7 mouse cellular contexts compared by ENCODE assay signal in genomic region chr11:120259792-120260768, GRCm38 (mm10). TPM values are rescaled to one million over a fixed set of nuclear protein-coding genes. Genes with fewer than 3 reads are reported as not detected.
DNase-seq lines count a peak whose midpoint lies in the region; ATAC-seq lines count a peak whose summit lies in the region.

No protein-coding gene starts in this region.

- H3K4me3 ChIP-seq in forebrain, embryonic 14.5 days (ENCODE audit: low read depth, low read length), result no peak overlapping the region
- no peak overlapping the region for H3K4me3 ChIP-seq in midbrain, embryonic 14.5 days (replicated peaks; ENCODE audit: low read depth, low read length)

- H3K4me2 ChIP-seq in forebrain, embryonic 14.5 days (ENCODE audit: low read length), result peak overlapping the region; percentile 26; the same call in 1 of the 2 replicates
- no peak overlapping the region for H3K4me2 ChIP-seq in midbrain, embryonic 14.5 days (ENCODE audit: low read length)

- peaks cover 89% of the 10 kb centered on the region for H3K4me1 ChIP-seq in forebrain, embryonic 14.5 days (ENCODE audit: control insufficient read depth, insufficient read depth, low read length)
- H3K4me1 ChIP-seq in midbrain, embryonic 14.5 days (ENCODE audit: control insufficient read depth, insufficient read depth, low read length), result peaks cover 68% of the 10 kb centered on the region

- no peak overlapping the region for H3K9ac ChIP-seq in forebrain, embryonic 14.5 days (ENCODE audit: low read length)
- no peak overlapping the region; the same call in 1 of the 2 replicates for H3K9ac ChIP-seq in midbrain, embryonic 14.5 days (replicated peaks; ENCODE audit: low read length)

- DNase-seq in left cerebral cortex, postnatal 14 days (ENCODE audit: low spot score in 2 of 2), result peak; percentile 56
- DNase-seq in left cerebral cortex, adult 18-20 months (ENCODE audit: low spot score in 2 of 2), result no peak
- peak; percentile 94 for DNase-seq in forebrain, embryonic 14.5 days (ENCODE audit: low spot score)
- DNase-seq in kidney, postnatal 10 days, result peak; percentile 70
- DNase-seq in midbrain, embryonic 14.5 days, result peak; percentile 72
- no peak for DNase-seq in left cerebral cortex, adult 8-10 months (ENCODE audit: low spot score in 2 of 2)

- intact Hi-C loops in left cerebral cortex, postnatal 14 days (cut with DNase I), result no loop called here

- H3K27me3 ChIP-seq in forebrain, embryonic 14.5 days (replicated peaks; ENCODE audit: control insufficient read depth, insufficient read depth, low read length), result 0 out of 2 replicates have a peak, but pooled peaks cover 3% of the 10 kb centered on the region
- H3K27me3 ChIP-seq in midbrain, embryonic 14.5 days (ENCODE audit: control insufficient read depth, insufficient read depth, low read length), result no peaks in the 10 kb centered on the region

- no peaks in the 10 kb centered on the region for H3K9me3 ChIP-seq in forebrain, embryonic 14.5 days (replicated peaks; ENCODE audit: control insufficient read depth, low read length)
- no peaks in the 10 kb centered on the region for H3K9me3 ChIP-seq in midbrain, embryonic 14.5 days (ENCODE audit: control insufficient read depth, low read length)

- WGBS in forebrain, embryonic 14.5 days, result 36% methylated on average over 25 of the region's 25 CpGs
- 63% methylated on average over 25 of the region's 25 CpGs for WGBS in midbrain, embryonic 14.5 days

- no peaks in the 10 kb centered on the region for H3K36me3 ChIP-seq in forebrain, embryonic 14.5 days (ENCODE audit: control insufficient read depth, insufficient read depth, low read length)
- H3K36me3 ChIP-seq in midbrain, embryonic 14.5 days (ENCODE audit: control insufficient read depth, insufficient read depth, low read length), result peaks cover 18% of the 10 kb centered on the region

- ATAC-seq in forebrain, embryonic 14.5 days, result peak; percentile 54
- no peak for ATAC-seq in midbrain, embryonic 14.5 days (ENCODE audit: low FRiP score, low TSS enrichment)
- no peak for ATAC-seq in megakaryocyte progenitor cell, adult 5-6 weeks (replicated peaks; ENCODE audit: poor library complexity)

- peak overlapping the region; percentile 85; the same call in 1 of the 2 replicates for H3K27ac ChIP-seq in forebrain, embryonic 14.5 days (ENCODE audit: low read depth, low read length)
- H3K27ac ChIP-seq in midbrain, embryonic 14.5 days (replicated peaks; ENCODE audit: low read depth, low read length), result peak overlapping the region; percentile 58

RNA-seq across cellular contexts. Expression of gene Bahcc1, which starts 27.3 kb away (rescaled TPM):
- total RNA-seq in left cerebral cortex, postnatal 14 days (2021), result 10 to 100 TPM; 16.4 to 17.6 TPM
- total RNA-seq in left cerebral cortex, adult 18-20 months (2021), result 10 to 100 TPM; 18.8 to 19.0 TPM
- 12.6 and 14.5 TPM in 2 replicates for polyA plus RNA-seq in forebrain, embryonic 14.5 days (2014; fragmentation: Nextera tagmentation; extraction: Ambion mirVana)
- polyA plus RNA-seq in midbrain, embryonic 14.5 days (2014; fragmentation: Nextera tagmentation; extraction: Ambion mirVana), result 20.0 and 25.9 TPM in 2 replicates
- 10 to 100 TPM; 20.8 to 23.0 (median 21.6) TPM for total RNA-seq in left cerebral cortex, adult 8-10 months (2022)
- total RNA-seq in megakaryocyte progenitor cell, adult 5-6 weeks (2015), result 12.1 and 17.2 TPM in 2 replicates
- total RNA-seq in megakaryocyte progenitor cell, adult 5-6 weeks (2017), result 3.9 and 5.4 TPM in 2 replicates

Comparison
In these comparisons a context has a peak if more than half of its experiments do, and no peak if none do; other contexts are left out.
1. DNase-seq: peak in left cerebral cortex, postnatal 14 days (2 of 2), forebrain, embryonic 14.5 days (single experiment), kidney, postnatal 10 days (single experiment) and midbrain, embryonic 14.5 days (single experiment); none in left cerebral cortex, adult 18-20 months (0 of 2) and left cerebral cortex, adult 8-10 months (0 of 2).